Mouse (Mus musculus): Measurements from ENCODE around the gene Vac14.

GRCm38 (mm10) chr8:110650838-110651237, 32.5 kb downstream of the Vac14 start:
- TF ChIP-seq CTCF (IDR thresholded peaks at IDR 0.05; ENCODE audit: extremely low read depth, insufficient read length, insufficient replicate concordance, low read depth, low read length) (no peak), POLR2A (IDR thresholded peaks at IDR 0.05; ENCODE audit: low read depth, low read length) (no peak)

Data from small intestine, adult 2 months (tissue).